Mouse (Mus musculus): ENCODE results near the gene Lcn9.

Gene Lcn9

GRCm38 (mm10) chr2:25850330-25850729 is 27.4 kb downstream of the Lcn9 start:
- DNase-seq (ENCODE audit: low spot score) = no peak

- DNase-seq (ENCODE audit: low spot score) = no peak
Measured at GRCm38 (mm10) chr2:25852626-25853025, 29.7 kb downstream of the Lcn9 start.

- no peak for DNase-seq (ENCODE audit: low spot score)
Measured at GRCm38 (mm10) chr2:25853998-25854397, 31.0 kb downstream of the Lcn9 start.

- DNase-seq (ENCODE audit: low spot score) = no peak
Measured at GRCm38 (mm10) chr2:25859891-25860290, 36.9 kb downstream of the Lcn9 start.

- DNase-seq (ENCODE audit: low spot score) = no peak
Measured at GRCm38 (mm10) chr2:25862038-25862437, 39.1 kb downstream of the Lcn9 start.

- DNase-seq (ENCODE audit: low spot score) = no peak
Measured at GRCm38 (mm10) chr2:25862696-25863270, 39.8 kb downstream of the Lcn9 start.

GRCm38 (mm10) chr2:25863337-25864131 is 40.6 kb downstream of the Lcn9 start, which contains the start of gene Kcnt1:
TSS of gene Kcnt1 (plus strand) at chr2:25863734.
- no peak for DNase-seq (ENCODE audit: low spot score)

GRCm38 (mm10) chr2:25864230-25864629 is 41.3 kb downstream of the Lcn9 start:
- DNase-seq (ENCODE audit: low spot score) = no peak

GRCm38 (mm10) chr2:25865412-25865811 is 42.5 kb downstream of the Lcn9 start:
- no peak for DNase-seq (ENCODE audit: low spot score)

- no peak for DNase-seq (ENCODE audit: low spot score)
Measured at GRCm38 (mm10) chr2:25866656-25867055, 43.7 kb downstream of the Lcn9 start.
